Mouse (Mus musculus) kidney, embryonic 14.5 days (tissue): ENCODE measurements at regions not wholly inside any gene's neighbourhood (a gene's known extent, or its start where the extent isn't known, plus 50 kb on each side); places are given as distances from the start of the nearest gene placed in this dataset.

Experiments used
- ATAC-seq: fragments of 200-750 bp; cut with Nextera tagmentation; 2 replicates; pipeline ENCODE4 v1.8.0; 2017; ENCODE audit warnings: moderate number of reproducible peaks, mild to moderate bottlenecking, moderate TSS enrichment, moderate library complexity; ENCODE audit not compliant: low FRiP score, low TSS enrichment
- H3K27ac ChIP-seq: fragments of 300-500 bp; sonication (generic); 2 replicates; pipeline ENCODE4 v1.5.1; 2014; ENCODE audit warnings: low read depth, mild to moderate bottlenecking, low read length, moderate library complexity, mixed read lengths
- H3K27me3 ChIP-seq: fragments of 300-500 bp; sonication (generic); 2 replicates; pipeline ENCODE4 v1.6.1; 2014; ENCODE audit warnings: mild to moderate bottlenecking, low read length; ENCODE audit not compliant: control insufficient read depth, insufficient read depth
- H3K36me3 ChIP-seq: fragments of 300-500 bp; sonication (generic); 2 replicates; pipeline ENCODE4 v1.6.1; 2014; ENCODE audit warnings: low read length, mixed read lengths; ENCODE audit not compliant: control insufficient read depth, insufficient read depth
- H3K4me1 ChIP-seq: fragments of 300-500 bp; sonication (generic); 2 replicates; pipeline ENCODE4 v1.6.1; 2014; ENCODE audit warnings: low read length, mixed read lengths; ENCODE audit not compliant: control insufficient read depth, insufficient read depth
- H3K4me2 ChIP-seq: fragments of 300-500 bp; sonication (generic); replicated peaks from 2 replicates; pipeline ENCODE4 v1.6.1; 2014; ENCODE audit warnings: low read depth, mild to moderate bottlenecking, low read length
- H3K4me3 ChIP-seq: fragments of 300-500 bp; sonication (generic); 2 replicates; pipeline ENCODE4 v1.5.1; 2014; ENCODE audit warnings: mild to moderate bottlenecking, low read length
- H3K9ac ChIP-seq: fragments of 300-500 bp; sonication (generic); 2 replicates; pipeline ENCODE4 v1.6.1; 2014; ENCODE audit warnings: low read depth, mild to moderate bottlenecking, low read length, moderate library complexity
- H3K9me3 ChIP-seq: fragments of 300-500 bp; sonication (generic); 2 replicates; pipeline ENCODE4 v1.6.1; 2016; ENCODE audit warnings: low read length; ENCODE audit not compliant: control insufficient read depth
- WGBS: fragments of 180-500 bp; shearing (Covaris S2); extraction: QIAGEN DNeasy Blood & Tissue Kit; methylation state at CpG from one replicate; pipeline ENCODE4 v1.1.7; 2014; 5-methylcytosine and 5-hydroxymethylcytosine counted together

GRCm38 (mm10) chr1:6059090-6059489, 1251.4 kb downstream of the Gm37988 start:
- no peak for ATAC-seq
- H3K36me3 ChIP-seq, result no peaks in the 10 kb centered on the region
- no peak overlapping the region for H3K27ac ChIP-seq
- H3K9me3 ChIP-seq, result no peaks in the 10 kb centered on the region
- 98% methylated on average over 1 of the region's 1 CpGs for WGBS
- H3K4me2 ChIP-seq, result no peak overlapping the region
- H3K27me3 ChIP-seq, result no peaks in the 10 kb centered on the region
- H3K4me1 ChIP-seq, result no peaks in the 10 kb centered on the region
- no peak overlapping the region for H3K9ac ChIP-seq
- H3K4me3 ChIP-seq, result no peak overlapping the region

- Histone ChIP-seq H3K9ac (no peak overlapping the region), H3K27ac (no peak overlapping the region), H3K36me3 (no peaks in the 10 kb centered on the region), H3K9me3 (no peaks in the 10 kb centered on the region), H3K4me3 (no peak overlapping the region), H3K4me1 (no peaks in the 10 kb centered on the region), H3K4me2 (no peak overlapping the region), H3K27me3 (no peaks in the 10 kb centered on the region)
- 56% methylated on average over 4 of the region's 4 CpGs for WGBS
- no peak for ATAC-seq
Measured at GRCm38 (mm10) chr1:6076543-6076942, 1268.9 kb downstream of the Gm37988 start.

GRCm38 (mm10) chr1:6081876-6082275, 1274.2 kb downstream of the Gm37988 start:
- Histone ChIP-seq H3K9me3 (no peaks in the 10 kb centered on the region), H3K27me3 (no peaks in the 10 kb centered on the region), H3K9ac (no peak overlapping the region), H3K4me3 (no peak overlapping the region), H3K36me3 (no peaks in the 10 kb centered on the region), H3K27ac (no peak overlapping the region), H3K4me1 (no peaks in the 10 kb centered on the region), H3K4me2 (no peak overlapping the region)
- no peak for ATAC-seq
- 67% methylated on average over 2 of the region's 2 CpGs for WGBS

- Histone ChIP-seq H3K27me3 (no peaks in the 10 kb centered on the region), H3K9ac (no peak overlapping the region), H3K4me3 (no peak overlapping the region), H3K27ac (no peak overlapping the region), H3K4me1 (no peaks in the 10 kb centered on the region), H3K9me3 (no peaks in the 10 kb centered on the region), H3K36me3 (no peaks in the 10 kb centered on the region), H3K4me2 (no peak overlapping the region)
- ATAC-seq, result no peak
- 78% methylated on average over 3 of the region's 3 CpGs for WGBS
Measured at GRCm38 (mm10) chr1:6094162-6094934, 1286.7 kb downstream of the Gm37988 start.

- Histone ChIP-seq H3K4me2 (no peak overlapping the region), H3K36me3 (no peaks in the 10 kb centered on the region), H3K4me1 (no peaks in the 10 kb centered on the region), H3K27ac (no peak overlapping the region), H3K9me3 (no peaks in the 10 kb centered on the region), H3K9ac (no peak overlapping the region), H3K4me3 (no peak overlapping the region), H3K27me3 (no peaks in the 10 kb centered on the region)
- no peak for ATAC-seq
- WGBS, result 58% methylated on average over 1 of the region's 1 CpGs
Measured at GRCm38 (mm10) chr1:6117557-6117956, 1309.9 kb downstream of the Gm37988 start.

- WGBS, result 13% methylated on average over 3 of the region's 3 CpGs
- Histone ChIP-seq H3K27me3 (no peaks in the 10 kb centered on the region), H3K4me1 (no peaks in the 10 kb centered on the region), H3K9me3 (no peaks in the 10 kb centered on the region), H3K27ac (no peak overlapping the region), H3K4me2 (no peak overlapping the region), H3K4me3 (no peak overlapping the region), H3K9ac (no peak overlapping the region), H3K36me3 (no peaks in the 10 kb centered on the region)
- peak; percentile 68; the same call in 1 of the 2 replicates for ATAC-seq
Measured at GRCm38 (mm10) chr1:6135066-6135465, 1327.4 kb downstream of the Gm37988 start.

- Histone ChIP-seq H3K36me3 (no peaks in the 10 kb centered on the region), H3K9ac (no peak overlapping the region), H3K27me3 (no peaks in the 10 kb centered on the region), H3K9me3 (no peaks in the 10 kb centered on the region), H3K4me2 (no peak overlapping the region), H3K4me3 (no peak overlapping the region), H3K27ac (no peak overlapping the region), H3K4me1 (no peaks in the 10 kb centered on the region)
- no peak for ATAC-seq
- WGBS, result 89% methylated on average over 4 of the region's 4 CpGs
Measured at GRCm38 (mm10) chr1:6140245-6140644, 1332.6 kb downstream of the Gm37988 start.

- Histone ChIP-seq H3K4me3 (no peak overlapping the region), H3K27me3 (no peaks in the 10 kb centered on the region), H3K36me3 (no peaks in the 10 kb centered on the region), H3K9me3 (no peaks in the 10 kb centered on the region), H3K27ac (no peak overlapping the region), H3K4me1 (no peaks in the 10 kb centered on the region), H3K4me2 (no peak overlapping the region), H3K9ac (no peak overlapping the region)
- ATAC-seq, result no peak
- WGBS, result 38% methylated on average over 2 of the region's 2 CpGs
Measured at GRCm38 (mm10) chr1:6142816-6143215, 1335.1 kb downstream of the Gm37988 start.

GRCm38 (mm10) chr1:6143891-6144290, 1336.2 kb downstream of the Gm37988 start:
- Histone ChIP-seq H3K4me3 (no peak overlapping the region), H3K4me2 (no peak overlapping the region), H3K4me1 (no peaks in the 10 kb centered on the region), H3K27ac (no peak overlapping the region), H3K9ac (no peak overlapping the region), H3K27me3 (no peaks in the 10 kb centered on the region), H3K36me3 (no peaks in the 10 kb centered on the region), H3K9me3 (no peaks in the 10 kb centered on the region)
- no peak for ATAC-seq
- 69% methylated on average over 1 of the region's 1 CpGs for WGBS
